Mouse (Mus musculus) neural tube, embryonic 12.5 days (tissue): ENCODE measurements around the gene Cdc14a. TPM values are rescaled to one million over a fixed set of nuclear protein-coding genes. Genes with fewer than 3 reads are reported as not detected.

ENCODE experiments used
- ATAC-seq: fragments of 200-750 bp; cut with Nextera tagmentation; 2 replicates; pipeline ENCODE4 v1.8.0; 2017; ENCODE audit warnings: low read depth, mild to moderate bottlenecking, moderate TSS enrichment, moderate library complexity; ENCODE audit not compliant: low FRiP score
- H3K27ac ChIP-seq: fragments of 300-500 bp; sonication (generic); 2 replicates; pipeline ENCODE4 v1.5.1; 2016
- H3K27me3 ChIP-seq: fragments of 300-500 bp; sonication (generic); replicated peaks from 2 replicates; pipeline ENCODE4 v1.6.1; 2016; ENCODE audit warnings: mild to moderate bottlenecking
- H3K36me3 ChIP-seq: fragments of 300-500 bp; sonication (generic); 2 replicates; pipeline ENCODE4 v1.6.1; 2016; ENCODE audit warnings: mild to moderate bottlenecking
- H3K4me1 ChIP-seq: fragments of 300-500 bp; sonication (generic); 2 replicates; pipeline ENCODE4 v1.6.1; 2016
- H3K4me2 ChIP-seq: fragments of 300-500 bp; sonication (generic); replicated peaks from 2 replicates; pipeline ENCODE4 v1.6.1; 2016; ENCODE audit warnings: mild to moderate bottlenecking
- H3K4me3 ChIP-seq: fragments of 300-500 bp; sonication (generic); 2 replicates; pipeline ENCODE4 v1.5.1; 2016
- H3K9ac ChIP-seq: fragments of 300-500 bp; sonication (generic); 2 replicates; pipeline ENCODE4 v1.6.1; 2016; ENCODE audit warnings: mild to moderate bottlenecking
- H3K9me3 ChIP-seq: fragments of 300-500 bp; sonication (generic); 2 replicates; pipeline ENCODE4 v1.6.1; 2016; ENCODE audit warnings: mild to moderate bottlenecking
- WGBS: fragments of 180-500 bp; shearing (Covaris S2); methylation state at CpG from one replicate; pipeline ENCODE4 v1.1.7; 2016; 5-methylcytosine and 5-hydroxymethylcytosine counted together
- polyA plus RNA-seq: library from polyadenylated mRNA; unstranded; fragments of >200 nt; fragmentation: Nextera tagmentation; extraction: Ambion mirVana; gene quantifications from 2 replicates; pipeline ENCODE4 v1.2.1, GENCODE M21; 2016

The Cdc14a gene
- polyA plus RNA-seq, 1 experiment from 2014 or later = 17.1 TPM

DNA sequence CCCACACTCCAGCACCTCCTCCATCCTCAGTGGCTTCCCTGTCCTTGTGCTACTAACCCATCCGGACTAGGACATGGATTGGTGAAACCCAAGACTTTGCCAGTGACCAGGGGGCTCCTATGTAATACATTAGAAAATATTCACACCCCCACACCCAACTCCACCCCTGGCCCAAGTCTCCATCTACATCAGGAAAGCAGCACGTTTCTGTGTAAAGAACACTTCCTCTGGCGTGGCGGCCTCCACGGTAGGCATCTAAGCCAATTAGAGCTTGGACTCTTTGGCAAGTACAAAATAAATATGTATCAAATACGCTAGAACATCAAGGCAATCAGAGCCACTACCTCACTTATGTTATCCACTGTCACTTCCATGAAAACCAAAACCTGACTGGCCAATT, 90.1 kb downstream of the Cdc14a start:
- WGBS = 89% methylated on average over 6 of the region's 6 CpGs
- Histone ChIP-seq H3K9me3 (no peaks in the 10 kb centered on the region), H3K27me3 (no peaks in the 10 kb centered on the region), H3K36me3 (no peaks in the 10 kb centered on the region), H3K9ac (no peak overlapping the region), H3K4me2 (no peak overlapping the region), H3K4me1 (no peaks in the 10 kb centered on the region), H3K4me3 (no peak overlapping the region), H3K27ac (no peak overlapping the region)
- ATAC-seq = no peak

DNA sequence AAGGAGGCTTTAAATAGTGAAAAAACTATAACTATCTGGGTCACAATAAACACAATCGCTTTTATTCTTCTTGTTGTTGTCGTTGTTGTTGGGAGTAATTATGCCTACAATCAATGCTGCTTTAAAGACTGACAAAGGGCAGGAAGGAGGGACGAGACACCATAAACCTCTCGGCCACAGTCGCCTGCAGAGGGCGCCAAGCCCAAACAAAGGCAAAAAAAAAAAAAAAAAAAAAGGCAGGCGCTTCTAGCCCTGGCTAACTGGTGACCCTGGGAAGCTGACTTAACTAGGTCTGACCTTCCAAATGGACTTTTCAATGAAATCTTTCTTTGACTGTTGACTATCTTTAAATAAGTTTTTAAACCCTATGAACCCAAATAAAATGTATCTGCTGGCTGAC, 90.6 kb downstream of the Cdc14a start:
- no peak for ATAC-seq
- Histone ChIP-seq H3K9me3 (no peaks in the 10 kb centered on the region), H3K4me1 (no peaks in the 10 kb centered on the region), H3K36me3 (peaks cover 2% of the 10 kb centered on the region), H3K4me3 (no peak overlapping the region), H3K27me3 (no peaks in the 10 kb centered on the region), H3K9ac (no peak overlapping the region), H3K4me2 (no peak overlapping the region), H3K27ac (no peak overlapping the region)
- WGBS = 3% methylated on average over 7 of the region's 7 CpGs

DNA sequence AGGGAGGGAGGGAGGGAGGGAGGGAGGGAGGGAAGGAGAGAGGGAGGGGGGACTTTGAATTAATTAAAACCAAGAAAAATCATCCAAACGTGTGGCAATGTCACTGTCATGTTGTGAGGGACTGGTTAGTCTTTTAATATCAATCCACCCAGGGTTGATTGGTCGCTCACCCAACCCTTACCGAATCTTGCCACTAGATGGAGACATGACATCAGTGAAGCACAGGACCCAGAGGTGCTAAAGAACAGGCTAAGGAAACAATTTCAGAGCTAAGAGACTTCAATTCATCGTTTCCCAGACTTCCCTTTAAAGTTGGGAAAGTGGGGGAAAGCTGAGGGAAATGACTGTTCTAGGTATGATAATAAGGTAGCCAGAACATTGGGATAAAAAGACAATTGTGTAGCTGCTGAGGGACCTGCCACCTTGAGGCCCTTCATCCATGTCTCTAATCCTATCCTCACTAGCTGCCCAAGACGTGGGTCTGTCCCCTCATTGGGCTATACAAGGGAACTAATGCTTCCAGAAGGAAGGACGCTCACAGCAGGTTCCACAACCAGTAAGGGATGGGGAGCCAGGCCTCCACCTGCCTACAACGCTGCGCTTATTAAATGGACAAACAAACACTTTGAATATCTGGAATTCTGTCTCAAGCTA, 91.9 kb downstream of the Cdc14a start:
- WGBS = 45% methylated on average over 8 of the region's 8 CpGs
- peak; percentile 71 for ATAC-seq
- no peaks in the 10 kb centered on the region for H3K9me3 ChIP-seq
- H3K9ac ChIP-seq = no peak overlapping the region
- peaks cover 6% of the 10 kb centered on the region; the same call in 1 of the 2 replicates for H3K4me1 ChIP-seq
- H3K27me3 ChIP-seq = no peaks in the 10 kb centered on the region
- H3K27ac ChIP-seq = no peak overlapping the region
- H3K4me2 ChIP-seq = no peak overlapping the region
- no peak overlapping the region for H3K4me3 ChIP-seq
- peaks cover 5% of the 10 kb centered on the region for H3K36me3 ChIP-seq

DNA sequence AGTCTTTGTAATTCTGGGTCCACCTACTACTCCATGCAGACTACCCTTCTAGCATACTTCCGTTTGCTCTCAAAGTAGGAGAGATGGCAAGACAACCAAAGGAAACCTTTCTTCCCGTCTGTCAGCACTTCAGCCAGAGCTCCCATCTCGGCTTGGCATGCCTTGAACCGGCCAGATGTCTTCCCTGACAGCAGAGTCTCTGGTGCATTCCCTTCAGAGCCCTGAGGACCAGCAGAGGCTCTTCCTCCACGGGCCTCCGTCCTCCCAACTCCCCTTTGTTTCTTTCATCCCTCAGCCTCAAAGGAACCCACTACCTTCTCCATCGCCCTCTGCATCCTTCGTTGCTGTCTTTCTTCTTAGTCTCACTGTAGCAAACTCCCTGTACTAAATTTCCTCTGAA, 93.9 kb downstream of the Cdc14a start:
- H3K27me3 ChIP-seq = no peaks in the 10 kb centered on the region
- no peak overlapping the region for H3K4me2 ChIP-seq
- no peak overlapping the region for H3K9ac ChIP-seq
- 84% methylated on average over 8 of the region's 8 CpGs for WGBS
- H3K4me3 ChIP-seq = no peak overlapping the region
- peaks cover 7% of the 10 kb centered on the region; the same call in 1 of the 2 replicates for H3K4me1 ChIP-seq
- ATAC-seq = no peak
- no peaks in the 10 kb centered on the region for H3K9me3 ChIP-seq
- H3K27ac ChIP-seq = no peak overlapping the region
- peaks cover 5% of the 10 kb centered on the region for H3K36me3 ChIP-seq

DNA sequence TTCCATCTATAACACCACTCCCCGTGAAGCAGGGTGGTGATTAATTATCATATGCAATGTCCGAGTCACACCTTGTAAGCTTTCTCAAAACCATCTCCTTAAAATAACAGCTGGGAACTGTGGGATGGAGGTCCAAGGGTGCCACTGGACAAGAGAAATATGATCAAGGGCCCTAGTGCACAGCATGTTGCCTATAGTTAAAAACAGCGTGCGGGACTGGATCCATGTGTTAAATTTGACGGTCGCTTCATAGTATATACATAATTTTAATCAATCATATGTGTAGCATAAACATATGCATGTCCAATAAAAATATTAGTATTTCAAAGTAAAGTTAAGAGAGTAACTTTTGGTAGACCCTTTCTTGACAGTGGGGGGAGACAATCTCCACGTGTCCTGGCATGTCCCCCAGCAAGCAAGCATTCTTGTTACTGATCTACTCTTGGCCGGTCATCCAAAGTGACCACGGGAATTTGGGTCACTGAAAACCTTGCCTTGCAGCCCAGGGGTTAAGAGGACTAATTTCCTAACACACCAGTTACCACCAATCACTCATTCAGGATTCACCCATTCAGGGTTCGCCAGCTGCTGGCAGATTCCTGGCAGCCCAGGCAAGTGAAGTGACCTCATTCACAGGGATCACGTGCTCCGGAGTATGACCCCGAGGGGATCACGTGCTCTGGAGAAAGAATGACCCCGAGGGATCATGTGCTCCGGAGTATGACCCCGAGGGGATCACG, 94.6 kb downstream of the Cdc14a start:
- whole genome bisulfite sequencing = 83% methylated on average over 18 of the region's 18 CpGs
- H3K9me3 ChIP-seq = no peaks in the 10 kb centered on the region

DNA sequence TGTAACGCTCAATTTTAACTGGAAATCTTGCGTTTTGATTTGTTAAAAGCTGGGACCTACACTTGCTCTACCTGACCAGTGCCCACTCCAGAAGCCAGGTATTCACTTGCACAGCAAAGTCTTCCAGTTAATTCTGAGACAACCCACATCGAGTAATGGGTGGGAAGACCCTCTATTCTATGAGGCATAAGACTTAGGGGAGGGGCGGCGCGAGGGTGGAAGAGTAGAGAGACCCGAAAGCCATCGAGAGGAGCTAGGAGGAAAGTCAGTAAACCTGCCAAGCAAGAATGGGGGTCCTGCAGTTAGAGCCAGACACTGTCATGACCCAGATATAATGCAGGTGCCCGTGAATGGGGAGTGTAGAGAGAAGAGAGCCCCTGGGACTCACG, 96.2 kb downstream of the Cdc14a start:
- WGBS = 57% methylated on average over 10 of the region's 10 CpGs
- ATAC-seq = peak; percentile 2; the same call in 1 of the 2 replicates
- Histone ChIP-seq H3K9me3 (no peaks in the 10 kb centered on the region), H3K4me2 (peak overlapping the region; percentile 57; the same call in 1 of the 2 replicates), H3K4me1 (peaks cover 13% of the 10 kb centered on the region; the same call in 1 of the 2 replicates), H3K9ac (no peak overlapping the region), H3K27ac (no peak overlapping the region), H3K36me3 (peaks cover 5% of the 10 kb centered on the region), H3K4me3 (no peak overlapping the region), H3K27me3 (no peaks in the 10 kb centered on the region)

More for the DNA sequence above, 94.6 kb downstream of the Cdc14a start:
- H3K4me2 ChIP-seq = no peak overlapping the region
- H3K4me1 ChIP-seq = peaks cover 13% of the 10 kb centered on the region; the same call in 1 of the 2 replicates
- H3K27me3 ChIP-seq = no peaks in the 10 kb centered on the region
- peaks cover 5% of the 10 kb centered on the region for H3K36me3 ChIP-seq
- no peak overlapping the region for H3K27ac ChIP-seq
- H3K4me3 ChIP-seq = no peak overlapping the region
- H3K9ac ChIP-seq = no peak overlapping the region
- no peak for ATAC-seq

DNA sequence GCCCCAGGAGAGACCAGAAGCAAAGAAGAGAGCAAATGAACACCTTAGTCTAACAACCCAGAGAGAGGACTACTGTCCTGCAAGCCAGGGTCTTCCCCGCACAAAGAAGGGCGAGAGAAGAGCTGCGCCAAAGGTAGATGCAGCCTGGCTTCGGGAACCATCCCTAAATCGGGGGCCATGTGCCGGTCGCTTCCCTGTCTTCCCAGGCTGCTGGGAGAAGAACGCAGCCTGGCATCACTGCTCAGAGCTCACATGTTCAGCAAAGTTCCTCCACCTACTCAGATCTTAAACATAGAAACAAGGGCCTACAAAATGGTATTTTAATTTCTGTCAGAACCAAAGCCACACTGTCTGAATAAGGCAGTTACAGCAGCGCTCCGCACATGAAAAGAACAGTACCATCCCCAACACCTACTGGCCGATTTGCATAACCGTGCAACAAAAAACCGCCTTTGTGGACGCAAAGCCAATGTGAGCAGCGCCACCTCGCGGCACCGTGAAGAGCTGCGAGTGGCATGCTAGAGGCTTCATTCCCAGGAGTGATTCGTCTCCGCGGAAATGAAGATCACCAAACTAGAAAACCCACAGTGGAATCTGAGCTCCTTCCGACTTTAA, 96.7 kb downstream of the Cdc14a start:
- peak overlapping the region; percentile 38; the same call in 1 of the 2 replicates for H3K9ac ChIP-seq
- no peaks in the 10 kb centered on the region for H3K9me3 ChIP-seq
- no peak overlapping the region for H3K27ac ChIP-seq
- peak overlapping the region; percentile 57 for H3K4me2 ChIP-seq
- no peak overlapping the region for H3K4me3 ChIP-seq
- H3K36me3 ChIP-seq = peaks cover 5% of the 10 kb centered on the region
- 9% methylated on average over 23 of the region's 23 CpGs for WGBS
- H3K27me3 ChIP-seq = no peaks in the 10 kb centered on the region
- peak; percentile 71 for ATAC-seq
- peaks cover 13% of the 10 kb centered on the region; the same call in 1 of the 2 replicates for H3K4me1 ChIP-seq

DNA sequence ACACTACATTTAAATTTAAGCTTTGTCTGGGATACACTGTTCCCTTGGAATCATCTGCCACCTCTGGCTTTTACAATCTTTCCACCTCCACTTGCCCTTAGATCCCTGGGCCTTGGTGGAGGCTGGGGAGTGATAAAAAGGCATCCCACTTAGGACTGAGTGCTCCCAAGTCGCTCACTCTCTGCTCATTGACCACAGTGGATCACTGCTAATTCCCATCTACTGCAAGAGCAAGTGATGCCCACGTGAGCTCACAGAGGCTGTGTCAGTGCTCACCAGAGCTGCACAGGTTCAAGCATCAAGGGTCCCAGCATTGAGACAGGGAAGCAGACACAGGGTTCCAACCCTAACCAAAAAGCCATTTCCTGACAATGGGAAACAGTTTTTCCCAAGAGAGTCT, 98.3 kb downstream of the Cdc14a start:
- H3K4me2 ChIP-seq = no peak overlapping the region
- ATAC-seq = no peak
- no peaks in the 10 kb centered on the region for H3K27me3 ChIP-seq
- no peaks in the 10 kb centered on the region for H3K9me3 ChIP-seq
- H3K4me1 ChIP-seq = peaks cover 13% of the 10 kb centered on the region; the same call in 1 of the 2 replicates
- no peak overlapping the region for H3K4me3 ChIP-seq
- peaks cover 8% of the 10 kb centered on the region for H3K36me3 ChIP-seq
- WGBS = 60% methylated on average over 2 of the region's 2 CpGs
- H3K9ac ChIP-seq = no peak overlapping the region
- H3K27ac ChIP-seq = no peak overlapping the region

DNA sequence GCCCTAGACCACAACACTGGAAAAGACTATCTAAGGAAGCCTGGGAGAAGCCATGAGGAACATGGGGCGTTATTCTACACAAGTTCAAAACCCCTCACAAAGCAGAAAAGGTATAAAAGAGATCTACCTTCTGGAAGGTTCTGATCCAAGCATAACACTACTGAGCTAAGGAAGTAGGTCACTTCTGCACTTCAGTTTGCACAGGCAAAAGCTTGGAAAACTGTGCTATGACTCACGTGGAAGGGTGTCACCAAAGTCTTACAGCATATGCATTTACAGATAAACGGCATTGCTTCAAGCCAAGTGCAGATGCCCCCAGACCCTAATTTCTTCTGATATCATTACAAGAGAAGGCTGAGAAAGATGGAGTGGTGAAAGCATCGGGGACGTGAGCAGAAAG, 104.1 kb downstream of the Cdc14a start:
- no peak overlapping the region for H3K27ac ChIP-seq
- no peak for ATAC-seq
- H3K4me2 ChIP-seq = no peak overlapping the region
- H3K9me3 ChIP-seq = no peaks in the 10 kb centered on the region
- H3K27me3 ChIP-seq = no peaks in the 10 kb centered on the region
- H3K4me1 ChIP-seq = 0 out of 2 replicates have a peak, but pooled peaks cover 2% of the 10 kb centered on the region
- WGBS = 91% methylated on average over 5 of the region's 5 CpGs
- H3K36me3 ChIP-seq = peaks cover 11% of the 10 kb centered on the region
- no peak overlapping the region for H3K4me3 ChIP-seq
- no peak overlapping the region for H3K9ac ChIP-seq

DNA sequence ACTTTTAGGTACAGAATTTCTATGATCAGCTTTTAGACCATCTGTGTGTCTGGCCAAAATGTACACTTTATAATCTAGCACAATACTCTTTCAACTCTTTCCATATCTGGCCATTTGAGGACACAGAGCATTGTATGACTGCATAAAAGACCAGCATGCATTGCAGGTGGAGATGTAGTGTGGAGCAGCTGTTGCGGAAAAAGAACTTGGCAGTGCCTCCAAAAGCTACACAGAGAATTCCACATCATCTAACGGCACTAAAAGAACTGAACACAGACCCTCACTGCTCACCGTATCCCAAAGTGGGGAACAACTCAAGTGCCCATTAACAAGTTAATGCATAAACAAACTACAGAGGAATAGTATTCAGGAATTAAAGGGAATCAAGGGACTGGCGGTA, 112.0 kb downstream of the Cdc14a start:
- Histone ChIP-seq H3K27me3 (no peaks in the 10 kb centered on the region), H3K4me2 (no peak overlapping the region), H3K4me1 (no peaks in the 10 kb centered on the region), H3K27ac (no peak overlapping the region), H3K4me3 (no peak overlapping the region), H3K36me3 (peaks cover 24% of the 10 kb centered on the region; the same call in 1 of the 2 replicates), H3K9ac (no peak overlapping the region), H3K9me3 (no peaks in the 10 kb centered on the region)
- ATAC-seq = no peak
- WGBS = 90% methylated on average over 4 of the region's 4 CpGs

DNA sequence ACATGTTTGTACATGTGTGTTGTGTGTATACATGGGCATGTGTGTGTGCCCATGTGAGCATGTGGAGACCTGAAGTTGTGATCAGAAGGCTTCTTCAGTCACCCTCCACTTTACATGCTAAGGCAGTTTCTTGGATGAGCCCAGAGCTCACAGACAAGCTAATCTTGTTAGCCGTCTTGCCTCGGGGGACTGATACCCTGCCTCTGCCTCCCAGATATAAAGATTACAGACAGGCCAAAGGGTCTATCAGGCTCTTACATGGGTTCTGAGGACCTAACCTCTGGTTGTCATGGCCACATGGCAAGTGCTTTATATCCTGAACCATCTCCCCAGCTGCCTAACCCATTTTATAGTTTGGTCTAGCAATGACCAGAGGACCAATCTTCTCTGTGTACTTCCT, 112.7 kb downstream of the Cdc14a start:
- H3K27me3 ChIP-seq = no peaks in the 10 kb centered on the region
- no peaks in the 10 kb centered on the region for H3K4me1 ChIP-seq
- peaks cover 24% of the 10 kb centered on the region; the same call in 1 of the 2 replicates for H3K36me3 ChIP-seq
- no peak overlapping the region for H3K27ac ChIP-seq
- H3K9ac ChIP-seq = no peak overlapping the region
- no peak overlapping the region for H3K4me2 ChIP-seq
- H3K9me3 ChIP-seq = no peaks in the 10 kb centered on the region
- no peak for ATAC-seq
- 90% methylated on average over 2 of the region's 2 CpGs for WGBS
- H3K4me3 ChIP-seq = no peak overlapping the region

DNA sequence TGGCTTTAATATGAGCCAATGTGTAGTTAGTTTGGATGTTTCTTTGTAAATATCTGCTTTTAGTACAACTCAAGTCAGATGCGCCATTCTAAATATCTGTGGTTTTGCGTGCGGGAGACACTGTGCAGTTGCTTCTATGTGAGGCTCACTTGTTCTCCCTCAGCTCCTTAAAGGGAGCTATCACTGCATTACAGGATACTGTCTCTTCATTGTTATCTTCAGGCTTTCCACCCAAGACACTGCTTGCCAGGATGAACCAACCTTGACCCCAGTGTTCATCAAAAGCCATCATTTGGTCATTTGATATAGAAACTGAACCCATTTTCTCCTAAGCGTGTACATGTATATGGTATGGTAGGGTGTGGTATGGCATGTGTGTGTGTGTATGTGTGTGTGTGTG, 113.2 kb downstream of the Cdc14a start:
- no peaks in the 10 kb centered on the region for H3K27me3 ChIP-seq
- 98% methylated on average over 4 of the region's 4 CpGs for WGBS
- no peak overlapping the region for H3K4me3 ChIP-seq
- no peak overlapping the region for H3K4me2 ChIP-seq
- H3K4me1 ChIP-seq = no peaks in the 10 kb centered on the region
- no peaks in the 10 kb centered on the region for H3K9me3 ChIP-seq
- H3K36me3 ChIP-seq = peaks cover 24% of the 10 kb centered on the region; the same call in 1 of the 2 replicates
- H3K27ac ChIP-seq = no peak overlapping the region
- ATAC-seq = no peak
- no peak overlapping the region for H3K9ac ChIP-seq
